Mouse (Mus musculus) cortical plate, adult 2 months (tissue): ENCODE measurements at regions not wholly inside any gene's neighbourhood (a gene's known extent, or its start where the extent isn't known, plus 50 kb on each side); places are given as distances from the start of the nearest gene placed in this dataset.
A peak's percentile ranks its signal among the peaks of the same experiment; 100 is the strongest.

ENCODE experiments used
- H3K27ac ChIP-seq: fragments of 200-500 bp; 2 replicates; pipeline ENCODE4 v1.5.1; 2012; ENCODE audit warnings: low read length, control low read depth, inconsistent platforms; ENCODE audit not compliant: insufficient read depth
- H3K4me1 ChIP-seq: fragments of 200-500 bp; 2 replicates; pipeline ENCODE4 v1.6.1; 2011; ENCODE audit warnings: low read length; ENCODE audit not compliant: control insufficient read depth, insufficient read depth
- H3K4me3 ChIP-seq: fragments of 200-500 bp; 2 replicates; pipeline ENCODE4 v1.5.1; 2011; ENCODE audit warnings: mild to moderate bottlenecking, low read length, control low read depth; ENCODE audit not compliant: insufficient read depth
- CTCF ChIP-seq: fragments of 200-500 bp; IDR thresholded peaks from 2 replicates; pipeline ENCODE4 v1.5.1; 2011; ENCODE audit warnings: mild to moderate bottlenecking, control low read depth, low read length; ENCODE audit not compliant: insufficient read depth; ENCODE audit errors: extremely low read depth
- POLR2A ChIP-seq: fragments of 200-500 bp; IDR thresholded peaks from 2 replicates; pipeline ENCODE4 v1.6.1; 2011; ENCODE audit warnings: mild to moderate bottlenecking, low read length, control low read depth; ENCODE audit not compliant: insufficient read depth; ENCODE audit errors: extremely low read depth

DNA sequence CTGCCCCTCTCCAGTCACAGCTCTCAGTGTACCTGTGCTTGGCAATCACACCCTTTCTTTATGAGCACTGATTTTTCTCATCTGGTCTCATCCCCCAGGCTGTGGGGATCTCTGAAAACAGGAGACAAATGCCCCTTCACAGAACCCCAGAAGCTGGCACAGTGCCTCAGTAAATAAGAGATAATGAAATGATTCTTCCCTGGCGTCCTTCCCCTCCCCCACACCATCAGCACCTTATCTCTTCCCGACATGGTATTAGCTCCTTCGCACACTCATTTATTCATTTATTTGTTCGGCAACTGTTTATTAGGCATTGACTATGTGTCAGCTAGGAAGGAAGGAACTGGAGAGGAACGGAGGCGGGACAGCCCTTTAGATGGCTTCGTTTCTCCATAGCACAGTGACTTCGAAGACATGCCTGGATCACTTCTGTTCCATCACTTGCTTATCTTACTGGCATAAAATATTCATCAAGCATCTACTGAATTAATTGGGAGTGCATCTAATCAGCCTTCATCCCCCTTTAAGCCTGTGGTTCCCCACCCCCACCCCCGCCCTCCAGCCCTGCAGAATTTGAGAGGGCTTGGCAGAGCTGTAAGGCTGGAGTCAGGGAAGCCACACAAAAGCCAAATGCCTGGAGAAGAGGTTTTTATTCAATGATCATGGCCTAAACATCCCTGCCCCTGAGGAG is 51.6 kb upstream of the Tbc1d21 start:
- H3K4me1 ChIP-seq = 0 out of 2 replicates have a peak, but pooled peaks cover 1% of the 10 kb centered on the region
- no peak for TF ChIP-seq POLR2A
- no peak for TF ChIP-seq CTCF
- H3K4me3 ChIP-seq = no peak overlapping the region
- H3K27ac ChIP-seq = no peak overlapping the region

DNA sequence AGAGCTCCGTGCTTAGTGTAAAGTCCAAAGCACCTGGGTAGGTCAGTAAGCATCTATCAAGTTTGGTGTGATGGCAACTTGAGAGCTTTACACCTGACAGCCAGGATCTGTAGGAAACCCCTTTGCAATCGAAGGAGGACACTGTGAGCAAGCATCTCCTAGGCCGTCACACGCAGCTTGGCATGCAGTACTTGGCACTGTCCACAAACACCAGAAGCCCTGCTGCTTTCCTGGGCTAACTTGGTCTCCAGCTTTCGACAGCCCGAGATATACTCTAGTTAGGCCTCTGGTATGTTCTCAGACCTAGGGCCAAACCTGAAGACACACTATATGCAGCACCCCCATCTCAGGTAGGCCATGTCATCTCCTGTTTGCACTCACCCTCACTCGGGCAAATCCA is 58.5 kb upstream of the Tbc1d21 start:
- Histone ChIP-seq H3K27ac (no peak overlapping the region), H3K4me3 (no peak overlapping the region), H3K4me1 (no peaks in the 10 kb centered on the region)
- TF ChIP-seq POLR2A (no peak), CTCF (no peak)

DNA sequence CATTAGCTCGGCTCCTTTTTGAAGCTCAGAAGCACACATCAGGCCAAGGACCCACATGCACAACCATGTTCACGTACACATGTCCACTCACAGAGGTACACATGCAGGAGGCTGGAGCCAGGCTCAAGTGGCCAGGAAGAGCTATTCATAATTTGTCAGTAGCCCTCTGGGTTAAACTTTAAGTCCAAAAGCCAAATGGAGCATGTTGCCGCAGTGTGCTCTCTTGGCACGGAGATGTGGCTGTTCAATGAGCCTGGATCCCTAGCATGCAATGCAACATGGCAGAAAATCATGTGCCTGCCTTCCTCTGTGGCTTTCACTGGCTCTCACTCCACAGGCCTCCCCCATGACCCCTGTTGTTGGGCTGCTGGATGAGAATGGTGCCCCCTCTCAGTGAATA is 57.6 kb upstream of the Insyn1 start:
- Histone ChIP-seq H3K4me3 (no peak overlapping the region), H3K4me1 (0 out of 2 replicates have a peak, but pooled peaks cover under 1% of the 10 kb centered on the region), H3K27ac (no peak overlapping the region)
- TF ChIP-seq POLR2A = no peak
- no peak for TF ChIP-seq CTCF

DNA sequence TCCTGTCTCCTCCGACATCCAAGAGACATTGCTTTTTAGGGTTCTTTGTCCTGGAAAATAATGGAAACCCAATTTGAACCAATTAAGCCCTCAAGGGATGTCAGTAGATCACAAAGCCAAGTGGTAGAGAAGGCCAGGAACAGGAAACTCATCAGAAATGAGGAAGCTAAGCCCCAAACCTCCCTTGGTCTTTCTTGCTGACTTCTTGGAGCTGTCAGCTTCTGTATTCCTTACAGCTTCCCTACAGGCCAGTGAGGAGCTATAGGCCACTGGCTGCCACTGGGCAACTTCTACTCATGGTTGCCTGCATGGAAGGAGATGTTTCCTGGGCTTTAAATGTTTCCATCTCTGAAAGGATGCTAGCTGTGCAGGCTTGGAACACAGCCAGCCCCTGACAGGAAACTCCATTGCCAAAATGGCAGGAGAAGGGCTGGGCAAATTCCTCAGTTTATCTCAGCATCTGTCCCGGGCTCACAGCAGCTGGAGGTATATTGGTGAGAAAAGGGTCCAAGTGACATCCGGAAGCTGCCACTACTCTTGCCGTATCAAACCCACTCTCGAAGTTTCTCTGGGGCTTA is 55.5 kb upstream of the Insyn1 start:
- peaks cover 6% of the 10 kb centered on the region; the same call in 1 of the 2 replicates for H3K4me1 ChIP-seq
- no peak for TF ChIP-seq CTCF
- no peak for TF ChIP-seq POLR2A
- H3K27ac ChIP-seq = no peak overlapping the region
- H3K4me3 ChIP-seq = no peak overlapping the region

DNA sequence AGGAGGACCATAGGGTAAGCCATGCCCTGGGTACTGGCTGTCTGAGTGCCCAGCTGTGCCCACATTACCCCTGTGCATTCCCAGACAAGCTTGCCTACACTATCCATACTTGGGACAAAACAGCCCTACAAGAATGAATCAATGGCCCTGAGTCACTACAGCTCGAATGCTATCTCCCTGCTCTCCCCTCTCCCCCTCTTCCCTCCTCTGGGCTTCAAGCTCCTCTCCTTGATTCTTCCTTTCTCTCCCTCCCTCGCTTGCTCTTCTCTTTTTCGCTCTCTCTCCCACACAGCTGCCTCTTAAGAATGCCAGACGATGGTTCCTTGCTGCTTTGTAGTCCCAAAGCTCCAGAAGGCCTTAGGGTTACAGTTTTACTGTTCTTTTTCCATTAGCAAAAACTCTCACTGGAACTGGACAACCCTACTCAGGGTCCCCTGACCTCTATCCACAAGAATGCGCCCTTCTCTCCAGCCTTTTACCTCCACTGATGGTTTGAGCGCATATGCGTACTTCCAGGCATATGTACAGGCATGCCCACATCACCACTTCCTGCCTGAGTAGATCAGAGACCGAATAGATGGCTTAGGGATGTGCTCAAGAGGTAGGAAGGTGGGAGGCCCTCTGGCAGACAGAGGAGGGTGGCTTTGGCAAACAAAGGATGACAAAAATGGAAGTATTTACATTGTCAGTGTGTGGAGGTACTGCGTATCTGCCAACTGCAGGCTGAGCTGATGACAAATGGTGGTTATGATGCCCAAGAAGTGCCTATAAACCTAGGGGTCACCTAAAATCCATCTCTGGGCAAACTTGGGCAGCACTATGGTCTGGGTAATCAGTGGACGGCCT is 51.9 kb upstream of the Insyn1 start:
- Histone ChIP-seq H3K27ac (peak overlapping the region; percentile 22; the same call in 1 of the 2 replicates), H3K4me1 (peaks cover 17% of the 10 kb centered on the region), H3K4me3 (no peak overlapping the region)
- no peak for TF ChIP-seq POLR2A
- TF ChIP-seq CTCF = no peak

DNA sequence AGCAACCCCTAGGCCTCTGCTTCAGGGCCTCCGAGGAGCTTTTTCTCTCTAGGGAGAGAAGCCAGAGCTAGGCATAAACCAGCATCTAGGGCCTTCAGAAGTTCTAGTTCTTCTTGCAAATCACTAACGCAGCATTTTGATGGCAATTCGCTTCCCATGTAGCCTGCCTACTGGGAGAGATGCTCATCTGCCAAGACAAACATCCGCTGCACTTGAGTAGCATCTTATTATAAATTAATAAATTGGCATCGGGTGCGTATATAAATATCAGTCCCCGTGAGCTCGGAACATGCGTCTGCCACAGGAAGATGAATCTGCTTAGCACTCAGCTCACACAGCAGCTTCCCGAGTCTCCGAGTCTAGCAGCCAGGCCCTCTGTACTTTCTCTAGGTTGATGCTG is 50.9 kb upstream of the Insyn1 start:
- H3K4me1 ChIP-seq = peaks cover 24% of the 10 kb centered on the region
- no peak for TF ChIP-seq POLR2A
- no peak for TF ChIP-seq CTCF
- H3K4me3 ChIP-seq = no peak overlapping the region
- H3K27ac ChIP-seq = no peak overlapping the region

DNA sequence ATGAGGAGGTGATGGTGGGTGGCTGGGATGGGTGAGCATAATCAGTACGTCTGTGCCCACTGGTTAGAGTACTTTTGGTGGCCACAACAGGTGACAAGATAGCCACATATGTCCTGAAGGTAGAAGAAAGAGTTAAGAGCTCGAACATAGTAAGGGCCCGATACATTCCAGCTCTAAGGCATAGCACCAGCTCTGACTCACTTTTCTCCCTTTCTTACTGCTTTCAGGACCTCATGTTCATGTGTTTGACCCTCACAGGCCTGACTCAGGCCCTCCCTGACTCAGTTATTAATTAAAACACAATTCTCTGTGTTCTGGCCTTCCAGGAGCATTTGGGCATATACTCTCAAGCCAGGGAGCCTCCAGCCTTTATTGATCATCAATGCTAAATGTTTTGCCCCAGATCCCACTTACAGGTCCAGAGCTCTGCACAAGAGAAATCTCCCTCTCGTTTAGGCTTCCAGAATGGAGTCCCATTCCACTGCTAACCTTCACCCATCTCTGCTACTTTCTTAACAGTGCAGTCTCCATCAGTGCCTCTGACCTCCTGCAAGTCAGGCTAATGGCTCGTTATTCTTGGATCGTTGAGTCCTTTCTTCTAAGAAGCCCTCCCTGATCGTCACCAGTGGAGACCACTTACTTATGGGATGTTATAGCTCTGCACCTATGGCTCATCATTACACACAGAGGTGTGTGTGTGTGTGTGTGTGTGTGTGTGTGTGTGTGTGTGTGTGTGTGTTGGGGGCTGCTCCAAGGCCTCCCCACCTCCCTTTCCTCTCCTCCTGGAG is 50.1 kb upstream of the Insyn1 start:
- TF ChIP-seq CTCF (no peak), POLR2A (no peak)
- Histone ChIP-seq H3K4me1 (peaks cover 25% of the 10 kb centered on the region), H3K27ac (peak overlapping the region; percentile 29; the same call in 1 of the 2 replicates), H3K4me3 (no peak overlapping the region)
